Mouse (Mus musculus): Measurements from ENCODE around the gene Calr.

DNA sequence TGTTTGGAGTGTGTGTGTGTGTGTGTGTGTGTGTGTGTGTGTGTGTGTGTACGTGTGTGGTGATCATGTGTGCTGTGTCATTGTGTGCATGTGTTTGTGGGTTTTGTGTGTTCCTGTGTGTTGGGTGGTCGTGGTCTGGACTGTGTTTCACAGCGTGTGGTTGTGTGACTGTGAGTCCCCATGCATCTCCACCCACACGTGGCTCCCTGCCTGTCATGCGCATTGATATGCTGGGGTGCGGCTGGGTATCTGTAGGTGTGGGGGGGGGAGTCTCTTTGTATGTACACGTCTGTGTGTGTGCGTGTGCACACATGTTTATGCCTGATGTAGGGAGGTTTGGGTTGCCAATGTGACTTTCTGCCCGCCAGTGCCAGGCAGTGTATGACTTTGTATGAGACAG lies 53.6 kb downstream of the Calr start:
- TF ChIP-seq MAFK (IDR thresholded peaks at IDR 0.05; ENCODE audit: insufficient read depth, low read depth, low read length) = no peak
- TF ChIP-seq CHD2 (IDR thresholded peaks at IDR 0.05; ENCODE audit: low read depth, low read length) = no peak

Data from ES-E14 (cell line).